Mouse (Mus musculus) gastrocnemius, adult 18-20 months (tissue): ENCODE data around the gene Mdc1. TPM values are rescaled to one million over a fixed set of nuclear protein-coding genes. Genes with fewer than 3 reads are reported as not detected.
"Not testable (repeated sequence)": the region's sequence is repeated elsewhere in the genome, so short reads cannot be mapped to it uniquely, and the experiment has no call there.

Experiments used
- DNase-seq: peaks from one replicate; pipeline ENCODE4 v3.0.0; 2021; ENCODE audit warnings: low spot score
- total RNA-seq, 2 experiments: library from RNA; stranded (reverse); gene quantifications; 2 replicates each; pipeline ENCODE4 v1.2.3; 2021

The Mdc1 gene
- total RNA-seq, 2 experiments from 2014 or later: 4.2 to 6.7 TPM

DNA sequence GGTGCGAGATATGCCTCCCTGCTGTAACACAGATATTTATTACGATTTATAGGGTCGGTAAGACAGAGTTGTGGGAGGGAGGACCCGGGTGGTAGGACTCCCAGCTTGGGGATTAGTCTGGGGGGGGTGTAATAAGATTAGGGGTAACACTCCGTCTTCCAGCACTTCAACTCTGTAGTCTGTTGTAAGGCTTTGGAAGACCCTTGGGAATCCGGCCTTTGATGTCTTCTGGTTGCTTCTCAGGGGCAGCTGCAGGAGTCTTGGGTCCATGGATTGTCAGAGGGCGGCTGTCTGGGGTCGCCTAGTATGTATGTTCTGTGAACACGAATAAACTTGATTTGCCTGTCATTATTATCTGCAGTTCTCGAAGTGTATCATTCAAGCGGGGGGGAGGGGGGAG is 18.8 kb upstream of the Mdc1 start:
- no peak for DNase-seq

DNA sequence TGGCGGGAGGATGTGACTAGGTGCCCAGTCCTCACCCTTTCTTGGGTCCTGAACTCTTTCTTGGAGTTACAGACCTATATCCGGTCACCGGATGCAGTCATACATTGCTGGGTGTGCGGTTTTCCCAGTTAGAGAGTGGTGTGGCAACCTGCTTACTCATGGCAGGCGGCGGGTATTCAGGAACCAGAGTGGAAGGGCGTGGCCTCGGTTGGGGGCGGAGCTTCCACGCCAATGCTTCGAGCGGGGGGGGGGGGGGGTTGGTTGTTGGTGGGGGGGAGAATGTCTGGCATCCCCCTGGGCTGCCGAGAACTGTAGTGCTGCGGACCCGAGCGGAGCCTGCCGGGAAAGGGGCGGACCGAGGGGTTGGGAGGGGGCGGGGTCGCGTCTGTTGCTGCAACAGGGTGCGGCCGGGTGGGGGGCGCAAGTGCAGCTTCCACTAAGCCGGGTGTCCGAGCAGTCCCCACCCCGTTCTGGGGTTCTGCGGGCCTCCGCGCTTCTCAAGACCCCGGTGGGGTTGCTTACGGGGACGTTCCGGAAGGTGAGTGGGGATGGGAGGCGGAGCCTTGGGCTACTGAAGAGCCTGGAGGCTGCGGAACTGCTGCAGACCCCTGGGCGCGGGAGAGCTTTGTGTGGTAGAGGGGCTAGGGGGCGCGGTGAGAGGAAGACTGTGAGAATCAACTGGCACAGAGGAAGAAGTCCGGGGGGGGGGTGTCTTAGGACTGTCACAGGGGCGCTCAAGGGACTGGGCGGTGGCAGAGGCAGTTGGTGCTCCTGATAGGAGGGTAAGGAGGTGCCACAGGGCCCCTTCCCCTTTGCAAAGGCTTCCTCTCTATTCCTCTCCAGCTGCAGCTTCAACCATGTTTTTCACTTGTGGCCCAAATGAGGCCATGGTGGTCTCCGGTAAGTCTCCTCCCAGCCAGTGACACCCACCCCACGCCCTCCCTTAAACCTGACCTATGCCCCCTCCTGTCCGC is 18.1 kb upstream of the Mdc1 start, which contains the start of gene Flot1:
Gene Flot1, plus strand, starts transcription at position 267 of the 974 bp plus-strand sequence.
- DNase-seq: peak; percentile 91

DNA sequence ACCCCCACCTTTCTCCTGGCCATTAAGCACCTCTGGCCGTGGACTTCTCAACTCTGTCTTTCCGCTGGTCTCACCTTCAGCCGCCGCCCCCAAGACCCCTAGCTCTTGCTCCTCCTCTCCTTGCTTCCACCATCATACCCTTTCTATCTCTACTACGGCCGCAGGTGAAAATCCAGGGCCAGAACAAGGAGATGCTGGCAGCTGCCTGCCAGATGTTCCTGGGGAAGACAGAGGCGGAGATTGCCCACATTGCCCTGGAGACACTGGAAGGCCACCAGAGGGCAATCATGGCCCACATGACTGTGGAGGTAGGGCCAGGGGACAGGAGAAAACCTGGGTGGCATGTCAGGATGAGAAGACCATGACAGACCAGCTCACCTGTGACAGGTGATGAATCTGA is 16.9 kb upstream of the Mdc1 start:
- DNase-seq: no peak

DNA sequence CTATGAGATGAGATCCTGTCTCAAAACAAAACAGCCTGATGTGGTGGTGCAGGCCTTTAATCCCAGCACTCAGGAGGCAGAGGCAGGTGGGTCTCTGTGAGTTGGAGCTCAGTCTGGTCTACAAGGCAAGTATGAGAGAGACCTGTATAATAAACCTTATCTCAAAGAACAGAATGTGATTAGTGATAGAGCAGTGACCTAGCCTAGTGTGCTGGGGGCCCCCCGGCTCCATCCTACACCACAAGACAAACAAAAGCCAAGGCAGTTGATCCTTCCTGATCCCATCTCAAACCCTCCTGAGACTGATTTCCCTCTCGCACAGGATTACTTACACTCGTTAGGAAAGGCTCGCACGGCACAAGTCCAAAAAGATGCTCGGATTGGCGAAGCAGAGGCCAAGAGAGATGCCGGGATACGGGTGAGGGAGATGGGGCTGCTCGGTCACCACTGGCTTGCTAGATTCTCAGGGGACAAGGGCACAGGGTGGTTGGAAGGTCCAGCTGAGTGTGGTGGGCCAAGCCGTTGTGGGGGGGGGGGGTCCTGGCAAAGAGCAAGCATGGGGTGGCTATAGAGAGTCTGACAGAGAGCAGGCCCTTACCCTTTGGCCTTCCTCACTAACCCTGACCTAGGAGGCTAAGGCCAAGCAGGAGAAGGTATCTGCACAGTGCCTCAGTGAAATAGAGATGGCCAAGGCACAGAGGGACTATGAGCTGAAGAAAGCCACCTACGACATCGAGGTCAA is 16.0 kb upstream of the Mdc1 start:
- no peak for DNase-seq

DNA sequence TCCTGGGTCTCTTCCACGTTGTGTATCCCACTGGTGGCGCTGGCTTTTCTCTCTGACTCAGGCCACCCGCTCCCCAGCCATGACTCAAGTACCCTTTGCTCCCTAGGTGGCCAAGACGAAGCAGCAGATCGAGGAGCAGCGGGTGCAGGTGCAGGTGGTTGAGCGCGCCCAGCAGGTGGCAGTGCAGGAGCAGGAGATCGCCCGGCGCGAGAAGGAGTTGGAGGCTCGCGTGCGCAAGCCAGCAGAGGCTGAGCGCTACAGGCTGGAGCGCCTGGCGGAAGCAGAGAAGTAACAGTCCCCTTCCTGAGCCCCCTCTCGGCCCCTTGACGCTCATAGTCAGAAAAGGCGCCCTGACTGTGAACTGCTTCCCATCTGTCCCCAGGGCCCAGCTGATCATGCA is 11.6 kb upstream of the Mdc1 start:
- peak; percentile 80 for DNase-seq

DNA sequence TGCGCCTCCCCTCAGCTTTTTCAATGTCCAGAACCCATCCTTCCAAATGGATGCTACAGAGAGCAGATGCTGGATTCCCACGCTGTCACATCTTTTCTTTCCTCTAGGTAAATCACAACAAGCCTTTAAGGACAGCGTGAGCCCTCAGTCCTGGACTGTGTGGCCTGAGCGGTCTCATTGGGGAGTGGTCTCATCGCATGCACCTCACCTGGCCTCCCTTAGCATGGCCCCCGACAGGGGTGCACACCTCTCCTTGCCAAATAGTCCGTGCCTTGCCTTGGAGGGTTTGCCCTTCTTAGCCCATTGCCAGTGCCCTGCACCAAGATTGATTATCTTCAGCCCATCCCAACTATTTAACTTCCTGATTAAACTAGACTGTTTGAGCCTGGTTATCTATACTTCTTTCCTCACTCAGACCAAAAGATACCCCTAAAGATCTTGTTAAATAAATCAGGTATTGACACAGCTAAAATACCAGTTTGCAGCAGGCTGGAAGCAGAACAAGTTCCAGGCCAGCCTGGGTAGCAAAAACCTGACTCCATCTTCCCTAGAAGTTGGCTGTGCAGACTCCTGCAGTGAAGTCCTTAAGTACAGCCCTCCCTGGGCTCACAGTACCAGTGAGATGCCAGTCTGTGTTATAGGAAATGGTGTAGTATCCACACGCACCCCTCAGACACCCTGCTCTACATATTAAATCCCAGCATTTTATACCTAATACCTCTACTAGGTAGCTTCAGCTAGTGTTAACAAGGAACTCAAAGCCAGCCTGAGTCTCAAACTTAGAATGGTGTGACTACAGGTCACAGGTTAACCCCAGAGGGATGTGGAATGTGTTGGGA is 8.7 kb upstream of the Mdc1 start:
- DNase-seq: no peak

DNA sequence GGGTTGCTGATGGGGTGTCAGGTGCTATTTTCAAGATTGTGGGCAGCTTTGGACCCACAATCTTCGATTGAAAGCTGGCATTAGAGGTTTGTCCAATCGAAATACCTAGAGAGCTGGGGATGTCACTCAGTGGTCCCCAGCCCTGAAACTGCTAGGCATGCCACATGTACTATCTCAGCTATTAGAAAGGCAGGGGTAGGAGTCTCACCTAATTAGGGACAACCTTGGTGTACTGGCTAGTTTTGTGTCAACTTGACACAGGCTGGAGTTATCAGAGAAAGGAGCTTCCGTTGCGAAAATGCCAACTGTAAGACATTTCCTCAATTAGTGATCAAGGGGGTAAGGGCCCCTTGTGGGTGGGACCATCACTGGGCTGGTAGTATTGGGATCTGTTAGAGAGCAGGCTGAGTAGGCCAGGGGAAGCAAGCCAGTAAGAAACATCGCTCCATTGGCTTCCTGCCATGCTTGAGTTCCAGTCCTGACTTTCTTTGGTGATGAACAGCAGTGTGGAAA is 8.0 kb upstream of the Mdc1 start:
- DNase-seq: no peak

DNA sequence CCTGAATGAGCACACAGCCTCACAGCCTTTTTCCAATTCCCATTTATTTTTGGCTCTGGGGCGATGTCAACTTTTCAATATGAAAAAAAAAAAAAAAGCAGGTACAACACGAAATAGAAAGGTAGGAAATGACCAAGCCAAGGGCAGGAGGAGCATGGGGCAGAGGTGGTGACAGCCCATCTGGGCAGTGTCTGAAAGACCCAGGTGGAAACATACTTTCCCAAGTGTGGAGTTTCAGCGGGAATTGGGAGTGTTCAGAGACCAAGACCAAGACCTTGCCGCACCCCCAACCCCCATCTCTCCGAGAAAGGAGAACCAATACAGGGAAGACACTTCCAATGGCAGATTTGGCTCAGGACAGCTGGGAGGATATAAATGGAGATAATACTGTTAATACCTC is 7.4 kb upstream of the Mdc1 start:
- no peak for DNase-seq

DNA sequence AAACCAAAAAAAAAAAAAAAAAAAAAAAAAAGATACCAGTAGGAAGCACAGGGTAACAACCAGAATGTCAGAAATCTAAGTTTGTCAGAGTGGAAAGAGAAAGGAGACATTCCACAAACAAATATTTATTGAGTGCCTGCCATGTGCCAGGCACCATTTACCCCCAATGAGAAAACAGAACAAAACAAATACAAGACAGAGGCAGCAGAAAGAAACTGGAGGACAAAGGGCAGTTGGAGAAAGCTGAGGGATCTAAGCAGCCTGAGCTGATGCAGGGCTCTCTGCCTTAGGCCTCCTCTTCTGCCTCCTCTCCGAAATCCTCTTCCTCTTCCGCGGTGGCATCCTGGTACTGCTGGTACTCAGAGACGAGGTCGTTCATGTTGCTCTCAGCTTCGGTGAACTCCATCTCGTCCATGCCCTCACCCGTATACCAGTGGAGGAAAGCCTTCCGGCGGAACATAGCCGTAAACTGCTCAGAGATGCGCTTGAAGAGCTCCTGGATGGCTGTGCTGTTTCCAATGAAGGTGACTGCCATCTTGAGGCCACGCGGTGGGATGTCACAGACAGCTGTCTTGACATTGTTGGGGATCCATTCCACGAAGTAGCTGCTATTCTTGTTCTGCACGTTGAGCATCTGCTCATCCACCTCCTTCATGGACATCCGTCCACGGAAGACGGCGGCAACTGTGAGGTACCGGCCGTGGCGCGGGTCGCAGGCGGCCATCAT is 6.5 kb upstream of the Mdc1 start:
- DNase-seq: no peak

DNA sequence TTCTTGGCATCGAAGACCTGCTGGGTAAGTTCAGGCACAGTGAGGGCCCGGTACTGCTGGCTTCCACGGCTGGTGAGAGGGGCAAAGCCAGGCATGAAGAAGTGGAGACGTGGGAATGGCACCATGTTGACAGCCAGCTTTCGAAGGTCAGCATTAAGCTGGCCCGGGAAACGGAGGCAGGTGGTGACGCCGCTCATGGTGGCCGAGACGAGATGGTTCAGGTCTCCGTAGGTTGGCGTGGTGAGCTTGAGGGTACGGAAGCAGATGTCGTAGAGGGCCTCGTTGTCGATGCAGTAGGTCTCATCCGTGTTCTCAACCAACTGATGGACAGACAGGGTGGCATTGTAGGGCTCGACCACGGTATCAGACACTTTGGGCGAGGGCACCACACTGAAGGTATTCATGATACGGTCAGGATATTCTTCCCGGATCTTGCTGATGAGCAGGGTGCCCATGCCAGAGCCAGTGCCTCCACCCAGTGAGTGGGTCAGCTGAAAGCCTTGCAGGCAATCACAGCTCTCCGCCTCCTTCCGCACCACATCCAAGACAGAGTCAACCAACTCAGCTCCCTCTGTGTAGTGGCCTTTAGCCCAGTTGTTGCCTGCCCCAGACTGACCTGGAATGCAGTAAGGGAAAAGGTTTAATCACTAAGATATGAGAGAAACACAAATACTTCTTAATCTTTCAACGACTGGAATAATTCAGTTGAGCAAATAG is 5.7 kb upstream of the Mdc1 start:
- no peak for DNase-seq

DNA sequence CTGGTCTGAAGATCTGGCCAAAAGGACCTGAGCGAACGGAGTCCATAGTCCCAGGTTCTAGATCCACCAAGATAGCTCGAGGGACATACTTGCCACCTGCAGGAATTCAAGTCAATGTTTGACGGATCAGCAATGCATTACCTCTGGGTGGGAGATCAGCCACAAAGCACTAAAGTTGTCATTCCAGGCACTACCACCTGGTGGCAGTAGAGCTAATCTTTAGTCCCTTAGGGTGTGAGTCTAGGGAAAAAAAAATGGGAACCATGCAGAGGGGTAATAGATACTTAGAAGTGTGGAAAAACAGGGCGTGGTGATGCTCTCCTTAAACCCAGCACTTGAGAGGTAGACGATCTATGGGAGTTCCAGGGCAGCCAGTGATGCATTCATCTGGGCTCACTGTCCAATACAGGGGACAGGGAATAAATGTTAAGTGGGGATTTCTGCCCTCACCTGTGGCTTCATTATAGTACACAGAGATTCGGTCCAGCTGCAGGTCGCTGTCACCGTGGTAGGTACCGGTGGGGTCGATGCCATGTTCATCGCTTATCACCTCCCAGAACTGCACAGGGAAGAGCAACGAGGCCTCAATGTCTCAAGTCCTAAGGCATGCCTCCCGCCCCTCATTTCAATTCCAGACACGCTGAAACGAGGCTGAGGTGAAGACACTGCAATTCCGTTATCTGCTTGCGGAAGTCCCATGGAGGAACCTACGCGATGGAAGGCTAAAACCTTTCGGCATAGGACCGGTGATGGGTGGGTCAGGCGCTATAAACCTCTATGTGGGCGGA is 4.9 kb upstream of the Mdc1 start:
- peak; percentile 86 for DNase-seq

DNA sequence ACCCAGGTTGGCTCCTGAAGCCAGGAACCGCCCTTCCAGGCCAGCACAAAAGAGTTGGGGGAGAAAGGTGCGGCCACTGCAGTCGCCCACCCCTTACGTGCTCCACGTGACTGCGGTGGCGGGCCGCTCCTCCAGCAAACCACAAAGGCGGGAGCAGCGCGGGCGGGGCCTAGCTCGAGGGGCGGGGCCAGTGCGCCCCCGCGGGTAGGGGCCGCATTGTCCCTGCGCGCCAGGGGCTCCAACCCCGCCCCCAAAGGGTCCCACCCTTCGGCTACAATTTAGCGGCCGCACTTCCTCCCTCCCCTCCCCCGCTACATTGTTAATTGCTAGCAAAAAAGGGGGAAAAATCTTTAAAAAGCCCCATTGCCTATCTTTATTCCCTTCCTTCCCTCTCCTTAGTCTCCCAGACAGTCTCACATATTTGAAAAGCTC is 4.3 kb upstream of the Mdc1 start:
- peak; percentile 82 for DNase-seq

DNA sequence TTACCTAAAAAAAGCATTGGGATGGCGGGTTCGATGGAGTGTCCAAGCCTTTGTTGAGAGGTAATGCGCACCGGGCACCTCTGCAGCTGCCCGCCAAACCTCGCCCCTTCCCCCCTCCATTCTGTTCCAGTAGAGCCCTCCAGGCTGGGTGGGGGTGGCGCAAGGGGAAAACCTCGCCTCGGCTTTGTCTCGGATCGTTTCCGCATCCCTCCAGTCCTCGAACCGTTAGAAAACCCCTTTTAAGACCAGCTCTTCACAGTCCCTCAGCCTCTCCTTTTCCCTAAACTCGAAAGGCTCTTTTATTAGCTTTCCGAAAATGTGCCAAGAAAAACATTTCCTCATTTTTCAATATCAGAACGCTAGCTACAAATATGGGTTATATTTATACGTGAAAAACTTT is 3.8 kb upstream of the Mdc1 start:
- DNase-seq: peak; percentile 30

DNA sequence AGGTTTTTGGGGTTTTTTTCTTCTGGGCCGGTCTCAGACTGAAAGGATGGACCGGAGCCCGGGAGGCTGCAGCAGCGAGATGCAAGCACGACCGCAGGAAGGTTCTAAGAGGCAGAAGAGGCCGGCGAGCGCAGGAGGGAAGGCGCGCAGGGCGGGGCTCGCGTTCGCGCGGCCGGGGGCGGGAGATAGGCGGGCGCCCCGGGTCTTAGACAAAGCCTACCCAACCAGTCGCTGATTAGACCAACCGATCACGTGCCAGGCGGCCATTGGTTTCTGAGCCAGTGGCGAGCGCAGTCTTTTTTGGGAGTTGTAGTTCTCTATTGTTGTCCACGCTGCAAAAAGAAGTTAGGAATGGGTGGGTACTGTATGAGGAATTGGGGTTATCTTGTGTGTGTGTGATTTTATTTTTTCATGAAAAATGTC is 3.2 kb upstream of the Mdc1 start, which contains the start of gene Tubb5:
Gene Tubb5, minus strand, starts transcription at position 185 of the 423 bp plus-strand sequence.
- DNase-seq: peak; percentile 96

DNA sequence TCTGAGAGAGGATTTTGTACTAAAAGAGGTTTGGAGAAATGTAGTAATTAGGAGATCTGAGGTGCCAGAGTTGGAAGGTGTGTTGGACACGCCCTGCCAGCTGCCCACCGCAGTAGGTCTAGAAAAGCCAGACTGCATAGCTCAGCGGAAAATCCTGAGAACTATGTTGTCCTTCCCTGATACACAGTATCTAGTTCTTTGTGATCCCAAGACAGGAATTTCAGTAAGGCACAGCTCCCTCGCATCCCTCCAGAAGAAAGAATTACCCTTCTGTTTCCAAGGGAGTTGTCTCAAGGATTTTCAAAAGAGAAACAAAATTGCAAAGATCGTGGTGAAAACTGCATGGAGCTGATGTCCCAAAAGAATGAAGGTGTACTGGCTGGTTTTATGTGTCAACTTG is 2.7 kb upstream of the Mdc1 start:
- no peak for DNase-seq

DNA sequence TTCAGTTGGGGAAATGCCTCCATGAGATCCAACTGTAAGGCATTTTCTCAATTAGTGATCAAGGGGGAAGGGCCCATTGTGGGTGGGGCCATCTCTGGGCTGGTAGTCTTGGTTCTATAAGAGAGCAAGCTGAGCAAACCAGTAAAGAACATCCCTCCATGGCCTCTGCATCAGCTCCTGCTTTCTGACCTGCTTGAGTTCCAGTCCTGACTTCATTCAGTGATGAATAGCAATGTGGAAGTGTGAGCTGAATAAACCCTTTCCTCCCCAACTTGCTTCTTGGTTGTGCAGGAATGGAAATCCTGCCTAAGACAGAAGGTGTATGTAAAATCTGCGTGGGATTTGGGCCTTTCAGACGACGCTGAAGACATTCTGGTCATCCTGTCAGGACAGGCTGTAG is 2.3 kb upstream of the Mdc1 start:
- DNase-seq: not testable (repeated sequence)

DNA sequence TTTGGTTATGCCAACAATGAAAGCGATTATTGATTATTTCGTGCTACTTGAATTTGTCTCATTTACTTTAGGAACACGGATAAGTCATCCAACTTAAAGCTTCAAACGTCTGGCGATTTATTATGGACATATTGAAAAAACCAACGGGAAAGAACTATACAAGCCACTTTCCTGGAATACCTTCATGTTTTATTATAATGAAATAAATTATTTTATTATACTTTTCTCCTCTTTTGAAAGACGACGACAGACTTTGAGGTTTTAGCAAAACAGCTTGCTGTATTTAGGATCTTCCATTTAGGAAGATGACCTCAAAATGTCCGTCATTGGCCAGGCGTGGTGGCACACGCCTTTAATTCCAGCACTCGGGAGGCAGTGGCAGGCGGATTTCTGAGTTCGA is 754 bp upstream of the Mdc1 start:
- DNase-seq: no peak

DNA sequence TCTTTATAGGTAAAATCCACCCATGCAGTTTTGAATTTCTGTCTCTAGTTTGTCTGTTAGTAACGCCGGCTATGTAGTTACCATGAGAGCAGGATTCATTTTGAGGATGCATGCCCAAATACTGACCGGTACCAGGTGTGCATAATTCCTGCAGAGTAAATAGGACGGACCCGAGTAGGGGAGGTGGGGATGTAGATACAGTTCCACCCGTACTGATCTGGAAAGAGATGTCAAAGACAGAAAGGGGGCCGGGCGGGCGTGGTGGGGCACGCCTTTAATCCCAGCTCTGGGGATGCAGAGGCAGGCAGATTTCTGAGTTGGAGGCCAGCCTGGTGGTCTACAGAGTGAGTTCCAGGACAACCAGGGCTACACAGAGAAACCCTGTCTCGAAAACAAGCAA is 691 bp downstream of the Mdc1 start:
- DNase-seq: no peak

DNA sequence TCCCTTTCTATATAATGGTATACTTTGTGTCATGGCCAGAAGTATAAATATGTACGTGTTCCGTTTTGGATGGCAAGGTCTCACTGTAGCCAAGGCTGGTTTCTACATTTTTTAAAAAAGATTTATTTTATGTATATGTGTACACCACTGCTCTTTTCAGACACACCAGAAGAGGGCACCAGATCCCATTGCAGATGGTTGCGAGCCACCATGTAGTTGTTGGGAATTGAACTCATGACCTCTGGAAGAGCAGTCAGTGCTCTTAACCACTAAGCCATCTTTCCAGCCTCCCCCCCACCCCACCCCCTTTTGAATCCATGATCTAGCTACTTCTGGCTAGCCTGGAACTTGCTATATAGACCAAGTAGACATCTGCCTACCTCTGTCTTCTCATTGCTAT is 2.2 kb downstream of the Mdc1 start:
- DNase-seq: no peak
